Mouse (Mus musculus): ENCODE results near the gene Ubl7.
A peak's percentile ranks its signal among the peaks of the same experiment; 100 is the strongest.

The Ubl7 gene

DNA sequence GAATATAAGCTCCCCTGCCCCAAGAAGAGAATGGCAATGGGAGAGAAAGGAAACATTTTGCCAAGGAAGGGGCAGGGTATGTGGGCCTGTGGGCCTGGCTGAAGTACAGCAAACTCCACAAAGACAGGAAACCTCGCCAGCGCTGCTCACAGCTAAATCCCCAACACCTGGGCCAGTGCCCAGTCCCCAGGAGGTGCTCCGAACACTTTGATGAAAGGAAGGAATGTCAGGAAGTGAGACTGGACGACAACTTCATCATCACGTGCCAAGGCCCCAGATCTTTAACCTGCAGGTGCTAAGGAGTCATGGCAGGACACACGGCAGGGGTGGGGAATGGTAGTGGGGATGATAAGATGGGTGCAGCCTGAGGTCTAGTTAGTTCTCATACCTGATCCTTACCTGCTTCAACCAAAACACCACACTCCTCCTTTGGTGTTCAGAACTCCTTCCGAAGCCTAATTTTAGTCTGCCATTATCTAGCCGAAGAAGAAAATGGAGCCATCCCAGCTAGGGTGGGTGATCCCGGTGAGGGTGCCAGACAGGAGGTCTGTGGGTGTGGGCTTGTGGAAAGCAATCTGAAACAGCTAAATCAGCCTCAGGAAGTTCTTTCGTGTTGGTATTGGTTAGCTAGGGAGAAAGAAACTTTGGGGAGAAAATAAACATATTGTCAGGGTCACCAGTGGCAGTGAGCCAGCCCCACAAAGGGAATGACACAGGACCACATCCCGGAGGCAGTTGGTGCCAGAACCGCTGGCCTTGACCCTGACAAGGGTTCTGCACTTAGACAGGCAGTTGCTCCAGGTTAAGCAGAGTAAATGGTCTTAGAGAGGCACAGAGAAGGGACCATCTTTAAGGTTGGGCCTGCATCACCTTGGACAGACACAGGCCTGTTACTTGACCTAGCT, 54.8 kb downstream of the Ubl7 start:
- no peak for ATAC-seq (ENCODE audit: low TSS enrichment)

DNA sequence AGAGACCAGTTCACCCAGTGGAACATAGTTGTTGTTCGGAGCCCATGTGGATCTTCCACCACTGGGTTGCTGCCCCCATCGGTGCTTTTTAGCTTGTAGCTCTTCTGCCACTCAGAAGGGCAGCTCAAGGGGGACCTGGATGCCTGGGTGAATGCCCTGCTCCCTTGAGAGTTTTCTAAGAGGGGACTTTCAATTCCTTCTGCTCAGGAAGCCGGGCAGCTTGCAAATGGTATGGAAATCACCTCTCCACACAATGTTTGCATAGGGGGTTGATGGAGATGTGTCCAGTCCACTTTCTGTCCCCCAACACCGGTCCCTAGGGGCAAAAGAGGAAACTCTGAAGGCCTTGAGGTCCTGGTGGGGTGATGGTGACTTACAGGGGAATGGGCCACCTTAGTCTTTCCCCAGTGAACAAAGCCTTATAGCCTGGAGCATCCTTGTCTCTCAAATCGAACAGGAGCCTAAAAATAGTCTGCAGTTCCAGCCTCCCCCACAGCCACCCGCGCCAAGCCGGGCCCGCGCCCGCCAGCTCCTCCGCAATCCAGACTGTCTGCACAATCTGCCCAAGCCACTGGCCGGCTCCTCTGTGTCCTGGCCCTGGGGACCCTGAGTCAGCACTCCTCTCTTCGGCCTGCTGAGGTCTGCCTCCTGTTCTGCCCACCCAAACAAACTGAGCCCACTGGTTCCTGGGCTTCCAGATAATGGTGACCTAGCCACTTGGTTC, 56.6 kb downstream of the Ubl7 start:
- peak; percentile 80 for ATAC-seq (ENCODE audit: low TSS enrichment)

DNA sequence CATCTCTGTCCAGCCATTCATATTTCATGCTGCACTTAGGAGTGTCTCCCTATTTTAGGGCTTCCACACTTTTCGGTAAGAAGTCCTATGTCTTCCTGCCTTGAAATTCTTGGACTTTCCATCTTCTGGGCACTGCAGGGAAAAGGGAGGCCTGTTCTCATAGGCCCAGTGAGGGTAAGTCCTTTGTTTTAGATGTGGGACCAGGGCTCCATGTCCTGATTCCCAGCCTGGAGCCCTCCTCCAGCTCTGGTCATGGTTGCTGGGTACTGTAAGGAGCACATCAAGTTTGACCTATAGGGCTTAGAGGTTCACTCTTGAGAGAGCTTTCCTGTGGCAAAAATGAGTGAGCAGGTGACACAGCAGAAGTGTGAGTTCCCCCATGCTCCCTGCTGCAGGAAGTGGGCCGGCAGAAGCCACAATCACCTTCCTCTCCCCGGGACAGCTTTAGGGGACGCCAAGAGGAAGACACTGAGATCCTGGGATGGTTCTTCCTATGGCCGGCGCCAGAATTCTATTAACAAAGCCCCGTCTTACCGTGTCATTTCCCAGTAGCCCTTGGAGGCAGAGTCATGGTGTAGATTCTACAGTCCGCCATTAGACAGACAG, 57.5 kb downstream of the Ubl7 start:
- no peak for ATAC-seq (ENCODE audit: low TSS enrichment)

DNA sequence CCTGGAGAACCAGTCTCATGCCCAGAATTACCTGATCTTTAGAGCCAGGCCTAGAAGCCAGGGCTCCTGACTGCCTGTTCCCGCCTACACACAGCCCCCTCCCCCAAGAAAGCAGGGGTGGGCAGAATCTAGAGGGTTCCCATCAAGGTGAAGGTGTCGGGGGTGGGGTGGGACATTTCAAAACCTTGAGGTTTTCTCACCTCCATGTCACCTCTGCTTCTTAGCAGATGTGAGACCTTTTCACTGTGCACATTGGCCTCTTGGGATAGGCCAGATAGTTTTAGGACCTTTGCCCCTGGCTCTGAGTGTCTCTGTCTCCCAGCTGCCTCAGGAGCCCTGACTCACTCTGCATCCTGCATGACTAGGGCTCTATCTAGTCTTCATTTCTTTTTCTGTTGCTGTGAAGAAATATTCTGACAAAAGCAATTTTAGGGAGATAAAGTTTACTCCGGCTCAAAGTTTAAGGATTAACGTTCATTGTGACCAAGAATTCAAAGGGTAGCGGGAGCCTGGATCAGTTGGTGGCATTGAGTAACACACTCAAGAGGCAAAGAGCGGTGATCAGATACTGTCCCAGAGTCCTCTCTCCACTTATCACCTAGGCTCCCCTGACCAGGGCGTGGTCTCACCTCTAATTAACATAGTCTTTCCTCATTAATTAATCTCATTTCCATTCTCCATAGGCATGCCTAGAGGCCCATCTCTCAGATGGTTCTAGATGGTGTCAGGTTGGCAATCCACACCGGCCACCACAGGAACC, 58.2 kb downstream of the Ubl7 start:
- ATAC-seq (ENCODE audit: low TSS enrichment), result no peak

DNA sequence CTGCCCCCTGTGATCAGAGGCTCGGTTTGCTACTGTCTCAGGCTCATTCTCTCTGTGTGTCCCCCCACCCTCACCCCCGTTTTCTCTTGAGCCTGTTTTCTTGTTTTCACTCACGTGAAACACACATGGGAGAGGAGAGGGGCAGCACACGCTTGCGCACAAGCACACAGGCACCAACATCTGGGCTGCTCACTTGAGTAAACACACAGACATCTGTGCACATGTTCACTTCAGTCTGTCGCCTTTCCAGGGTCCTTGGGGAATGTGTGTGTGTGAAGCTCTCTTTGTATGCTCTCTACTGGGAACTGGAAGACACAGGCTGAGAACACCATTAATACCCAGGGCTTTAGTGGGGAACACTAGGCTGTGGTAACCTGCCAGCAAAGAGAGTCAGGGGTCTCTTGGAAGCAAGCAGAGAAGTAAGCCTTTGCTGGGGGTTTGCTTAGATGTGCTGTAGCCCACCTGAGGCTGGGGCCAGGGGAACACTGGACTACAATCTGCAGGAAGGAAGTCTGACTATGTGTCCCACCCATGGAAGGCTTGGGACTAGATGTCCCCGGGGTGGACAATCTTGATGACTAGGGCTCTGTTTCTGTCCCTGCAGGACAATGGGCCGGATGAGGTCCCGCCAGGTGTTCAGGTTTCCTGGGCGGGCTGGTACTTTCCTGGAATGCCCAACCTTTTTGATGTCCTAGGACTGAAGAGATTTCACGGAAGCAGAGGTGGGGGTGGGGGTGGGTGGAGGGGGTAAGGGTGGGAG, 59.1 kb downstream of the Ubl7 start:
- ATAC-seq (ENCODE audit: low TSS enrichment), result no peak

DNA sequence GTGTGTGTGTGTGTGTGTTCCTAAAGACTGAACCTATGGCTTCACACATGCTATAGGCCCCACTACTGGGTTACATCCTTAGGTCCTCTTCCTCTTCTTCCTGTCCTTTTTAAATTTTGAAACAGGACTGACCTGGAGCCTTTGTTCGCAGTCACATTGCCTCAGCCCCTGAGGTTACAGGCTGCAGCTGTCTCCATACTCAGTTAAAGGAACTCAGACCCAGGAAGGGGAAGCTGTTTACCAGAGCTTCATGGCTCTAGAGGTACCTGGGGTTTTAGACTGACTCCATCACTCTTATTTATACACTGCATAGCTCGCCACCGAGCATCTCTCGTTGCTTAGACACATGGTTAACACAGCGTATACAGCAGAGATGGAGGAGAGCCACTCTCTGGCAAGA, 60.6 kb downstream of the Ubl7 start:
- ATAC-seq (ENCODE audit: low TSS enrichment), result no peak

DNA sequence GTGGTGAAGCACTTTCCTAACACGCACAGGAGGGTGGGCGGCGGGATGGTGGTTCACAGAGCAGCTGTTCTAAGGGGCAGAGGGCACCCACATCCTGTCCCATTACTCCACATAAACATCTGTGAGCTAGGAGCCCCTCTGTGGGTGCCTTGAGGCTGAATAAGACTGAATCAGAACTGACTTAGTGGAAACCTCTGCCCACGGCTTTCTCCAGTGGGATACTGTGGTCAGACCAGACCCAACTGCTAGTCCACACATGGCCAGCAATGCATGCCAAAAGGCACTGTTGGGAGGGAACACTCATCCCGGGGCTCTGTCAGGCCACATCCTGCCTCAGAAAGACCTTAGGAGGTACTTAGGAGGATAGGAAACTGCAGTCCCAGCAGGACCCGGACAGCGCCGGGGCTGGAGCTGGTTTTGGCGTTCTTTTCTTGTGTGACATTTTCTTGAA, 61.4 kb downstream of the Ubl7 start:
- no peak for ATAC-seq (ENCODE audit: low TSS enrichment)

DNA sequence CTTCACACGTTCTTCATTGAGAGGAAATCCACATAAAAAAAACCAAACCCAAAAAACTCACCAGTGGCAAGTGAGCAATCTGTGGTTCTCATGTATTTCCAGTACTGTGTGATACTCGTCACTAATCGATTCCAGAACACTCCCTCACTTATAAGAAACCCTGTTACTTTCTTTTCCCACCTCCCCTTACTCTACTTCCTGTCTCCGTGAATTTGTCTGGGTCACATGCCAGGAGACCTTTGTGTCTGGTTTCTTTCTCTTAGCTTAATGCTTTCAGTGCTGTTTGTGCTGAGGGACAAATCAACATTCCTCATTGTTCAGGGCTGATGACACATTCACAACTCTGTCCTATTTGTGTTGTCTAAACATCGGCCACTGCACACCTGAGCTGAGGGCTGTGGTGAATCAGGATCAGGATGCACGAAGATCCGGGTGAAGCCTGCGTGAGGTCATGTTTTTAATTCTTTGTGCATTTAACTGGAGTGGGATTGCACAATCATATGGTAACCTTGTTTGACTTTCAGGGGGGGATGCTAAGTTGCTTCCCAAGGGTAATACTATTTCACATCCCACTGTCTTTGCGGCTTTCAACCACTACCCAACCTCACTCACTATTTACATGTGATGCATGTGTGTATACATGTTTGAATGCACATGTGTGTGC, 62.1 kb downstream of the Ubl7 start:
- no peak for ATAC-seq (ENCODE audit: low TSS enrichment)

DNA sequence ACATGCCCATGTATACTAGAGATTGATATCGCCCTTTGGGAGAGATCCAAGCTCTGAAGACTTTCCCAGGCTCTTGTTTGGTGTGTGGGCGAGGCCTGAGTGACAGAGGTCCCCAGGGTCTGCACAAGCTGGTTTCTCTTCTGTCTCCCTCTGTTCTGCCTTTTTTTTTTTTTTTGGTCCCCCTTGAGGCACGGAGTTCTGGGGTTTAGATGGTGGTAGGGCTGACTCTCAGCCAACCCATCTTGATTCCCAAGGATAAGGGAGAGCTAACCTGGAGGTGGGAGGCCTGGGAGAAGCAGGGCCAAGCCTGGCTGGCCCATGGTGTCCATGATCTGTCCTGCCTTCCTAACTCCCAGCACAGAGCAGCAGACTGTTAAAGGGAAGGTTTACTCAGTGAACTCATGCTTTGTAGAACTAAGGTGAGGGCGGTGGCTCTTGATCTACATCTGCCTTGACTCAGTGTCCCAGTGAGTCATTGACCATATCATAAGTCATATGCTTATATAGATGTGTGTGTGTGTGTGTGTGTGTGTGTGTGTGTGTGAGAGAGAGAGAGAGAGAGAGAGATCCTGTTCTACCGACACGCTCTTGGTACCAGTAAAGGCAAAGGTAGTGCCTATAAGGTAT, 62.8 kb downstream of the Ubl7 start:
- no peak for ATAC-seq (ENCODE audit: low TSS enrichment)

DNA sequence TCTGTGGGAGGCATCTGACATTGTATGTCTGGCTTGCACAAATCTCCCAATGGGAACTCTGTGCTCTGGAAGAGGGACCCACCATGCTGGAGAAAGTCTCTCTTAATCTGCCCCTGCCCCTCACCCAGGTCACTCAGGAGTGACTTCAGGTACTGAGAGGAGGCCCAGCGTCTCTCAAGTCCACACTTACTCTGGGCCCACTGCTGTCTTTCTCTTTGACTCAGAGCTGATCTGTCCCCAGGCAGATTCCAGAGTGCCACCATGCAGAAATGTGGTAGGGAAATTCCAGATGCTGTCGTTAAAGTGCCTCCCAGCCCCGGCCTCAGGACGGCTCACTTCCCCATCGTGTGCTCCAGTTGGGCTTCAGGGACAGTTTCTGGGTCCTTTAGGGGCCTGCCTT, 63.4 kb downstream of the Ubl7 start:
- ATAC-seq (ENCODE audit: low TSS enrichment), result no peak

DNA sequence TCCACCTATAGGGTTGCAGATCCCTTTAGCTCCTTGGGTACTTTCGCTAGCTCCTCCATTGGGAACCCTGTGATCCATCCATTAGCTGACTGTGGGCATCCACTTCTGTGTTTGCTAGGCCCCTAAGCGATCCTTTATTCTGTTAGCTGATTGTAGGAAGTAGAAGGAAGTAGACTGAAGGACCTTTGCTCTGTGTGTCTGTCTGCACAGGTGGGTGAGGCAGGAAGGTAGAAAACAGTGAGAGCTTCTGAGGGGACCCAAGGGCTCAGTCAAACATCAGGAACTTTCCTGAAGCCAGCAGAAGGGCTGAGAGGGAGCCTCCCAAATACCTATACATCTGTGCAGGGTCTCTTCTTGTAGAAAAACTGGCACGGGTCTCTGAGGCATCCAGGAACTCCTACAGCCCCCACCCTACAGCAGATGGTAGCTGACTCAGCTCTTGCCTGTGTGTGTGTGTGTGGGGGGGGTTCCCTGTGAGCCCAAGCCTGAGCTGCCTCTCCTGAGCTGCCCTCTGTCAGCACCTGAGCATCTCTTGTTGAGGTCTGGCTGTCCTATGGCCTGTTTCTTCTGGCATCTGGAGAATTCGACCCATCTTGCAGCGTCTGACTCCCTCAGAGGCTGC, 64.5 kb downstream of the Ubl7 start:
- peak; percentile 70; the same call in 1 of the 2 replicates for ATAC-seq (ENCODE audit: low TSS enrichment)

DNA sequence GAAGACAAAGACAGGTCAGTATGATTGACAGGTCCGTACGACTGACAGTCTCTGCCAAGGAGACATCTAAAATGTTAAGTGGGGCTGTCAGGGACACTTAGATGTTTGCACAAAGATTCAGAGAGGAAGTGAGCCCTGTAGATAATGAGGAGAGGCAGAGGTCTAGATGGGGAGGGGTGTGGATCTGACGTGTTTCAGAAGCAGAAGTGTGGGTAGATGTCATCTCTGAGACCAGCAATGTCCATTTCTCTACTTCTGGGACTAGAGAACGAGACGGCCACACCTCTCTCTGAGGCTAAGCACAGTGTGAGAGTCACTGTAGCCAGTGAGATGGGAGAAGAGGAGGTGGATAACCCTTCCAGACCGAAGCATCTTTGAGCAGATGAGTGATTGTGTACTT, 67.2 kb downstream of the Ubl7 start:
- ATAC-seq (ENCODE audit: low TSS enrichment), result no peak

DNA sequence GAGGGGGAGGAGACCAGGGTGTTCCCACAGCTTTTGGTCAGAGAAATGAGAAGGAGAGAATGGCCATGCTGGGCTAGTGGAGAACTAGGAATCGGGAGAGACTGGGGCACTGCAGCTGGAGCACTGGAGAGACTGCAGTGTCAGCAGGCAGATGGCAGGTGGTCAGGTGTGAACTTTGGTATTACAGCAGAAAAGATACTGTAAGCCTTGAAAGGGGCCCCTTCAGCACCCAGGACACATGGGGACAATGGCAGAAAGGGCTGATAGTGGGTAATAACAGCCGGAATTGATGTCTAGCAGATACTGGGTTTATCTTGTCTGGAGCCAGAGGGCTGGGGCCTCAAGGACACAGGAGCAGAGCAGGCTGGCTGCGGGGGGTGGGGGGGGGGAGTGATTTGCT, 68.1 kb downstream of the Ubl7 start:
- ATAC-seq (ENCODE audit: low TSS enrichment), result no peak
